Mouse (Mus musculus): ENCODE data around the gene Mbd3.

DNA sequence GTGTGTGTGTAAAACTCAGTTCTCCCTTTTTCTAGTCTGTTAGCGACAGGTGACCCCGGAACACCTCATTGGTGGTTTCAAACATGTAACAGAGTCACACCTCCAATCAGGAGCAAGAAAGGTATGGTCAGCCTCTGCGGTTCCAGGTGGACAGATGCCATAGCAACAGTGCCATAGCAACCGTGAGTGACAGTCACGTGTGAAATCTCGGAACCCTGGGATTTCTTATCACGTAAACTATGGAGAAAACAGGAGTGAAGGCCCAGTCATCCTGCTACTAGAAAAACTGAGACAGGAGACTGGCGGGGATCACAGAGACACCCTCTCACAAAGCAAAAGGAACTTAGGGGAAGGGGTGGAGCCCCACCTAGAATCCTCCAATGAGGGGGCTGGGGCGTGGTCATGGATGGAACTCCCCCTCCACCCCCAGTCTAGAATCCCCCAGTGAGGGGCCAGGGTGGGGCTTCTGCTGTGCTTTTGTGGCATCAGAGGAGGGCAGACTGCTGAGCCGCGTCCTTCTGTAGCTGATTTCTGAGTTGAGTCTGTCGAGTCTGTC is 27.9 kb downstream of the Mbd3 start:
- TF ChIP-seq CTCF (IDR thresholded peaks at IDR 0.05; ENCODE audit: low read depth) (no peak), EP300 (IDR thresholded peaks at IDR 0.05; ENCODE audit: low read depth) (no peak)
